Mouse (Mus musculus) hindbrain, embryonic 14.5 days (tissue): ENCODE results near the gene Birc5. TPM values are rescaled to one million over a fixed set of nuclear protein-coding genes. Genes with fewer than 3 reads are reported as not detected.

ENCODE experiments used
- ATAC-seq: fragments of 200-750 bp; cut with Nextera tagmentation; 2 replicates; pipeline ENCODE4 v1.8.0; 2017; ENCODE audit warnings: moderate number of reproducible peaks, mild to moderate bottlenecking, moderate TSS enrichment, moderate library complexity; ENCODE audit not compliant: low FRiP score
- DNase-seq: peaks from one replicate; pipeline ENCODE4 v3.0.0-alpha.2; 2015; ENCODE audit warnings: low spot score
- H3K27ac ChIP-seq: fragments of 300-500 bp; sonication (generic); 2 replicates; pipeline ENCODE4 v1.5.1; 2014; ENCODE audit warnings: mild to moderate bottlenecking, moderate library complexity
- H3K27me3 ChIP-seq: fragments of 300-500 bp; sonication (generic); 2 replicates; pipeline ENCODE4 v1.6.1; 2014; ENCODE audit warnings: mild to moderate bottlenecking, low read length, mixed read lengths; ENCODE audit not compliant: control insufficient read depth, insufficient read depth
- H3K36me3 ChIP-seq: fragments of 300-500 bp; sonication (generic); replicated peaks from 2 replicates; pipeline ENCODE4 v1.6.1; 2014; ENCODE audit not compliant: control insufficient read depth, insufficient read depth
- H3K4me1 ChIP-seq: fragments of 300-500 bp; sonication (generic); replicated peaks from 2 replicates; pipeline ENCODE4 v1.6.1; 2014; ENCODE audit warnings: antibody characterized with exemption, low read length, mixed read lengths; ENCODE audit not compliant: control insufficient read depth, insufficient read depth
- H3K4me2 ChIP-seq: fragments of 300-500 bp; sonication (generic); replicated peaks from 2 replicates; pipeline ENCODE4 v1.6.1; 2014; ENCODE audit warnings: mild to moderate bottlenecking, moderate library complexity
- H3K4me3 ChIP-seq: fragments of 300-500 bp; sonication (generic); replicated peaks from 2 replicates; pipeline ENCODE4 v1.5.1; 2014; ENCODE audit warnings: mild to moderate bottlenecking, low read length
- H3K9ac ChIP-seq: fragments of 300-500 bp; sonication (generic); 2 replicates; pipeline ENCODE4 v1.6.1; 2014
- H3K9me3 ChIP-seq: fragments of 300-500 bp; sonication (generic); 2 replicates; pipeline ENCODE4 v1.6.1; 2016; ENCODE audit warnings: low read length; ENCODE audit not compliant: control insufficient read depth
- WGBS: fragments of 180-500 bp; shearing (Covaris S2); extraction: QIAGEN DNeasy Blood & Tissue Kit; methylation state at CpG from one replicate; pipeline ENCODE4 v1.1.7; 2014; 5-methylcytosine and 5-hydroxymethylcytosine counted together
- polyA plus RNA-seq: library from polyadenylated mRNA; unstranded; fragments of >200 nt; fragmentation: Nextera tagmentation; extraction: Ambion mirVana; gene quantifications from 2 replicates; pipeline ENCODE4 v1.2.1, GENCODE M21; 2014

Birc5 gene
- polyA plus RNA-seq, 1 experiment from 2014 or later, result 35.5 TPM

DNA sequence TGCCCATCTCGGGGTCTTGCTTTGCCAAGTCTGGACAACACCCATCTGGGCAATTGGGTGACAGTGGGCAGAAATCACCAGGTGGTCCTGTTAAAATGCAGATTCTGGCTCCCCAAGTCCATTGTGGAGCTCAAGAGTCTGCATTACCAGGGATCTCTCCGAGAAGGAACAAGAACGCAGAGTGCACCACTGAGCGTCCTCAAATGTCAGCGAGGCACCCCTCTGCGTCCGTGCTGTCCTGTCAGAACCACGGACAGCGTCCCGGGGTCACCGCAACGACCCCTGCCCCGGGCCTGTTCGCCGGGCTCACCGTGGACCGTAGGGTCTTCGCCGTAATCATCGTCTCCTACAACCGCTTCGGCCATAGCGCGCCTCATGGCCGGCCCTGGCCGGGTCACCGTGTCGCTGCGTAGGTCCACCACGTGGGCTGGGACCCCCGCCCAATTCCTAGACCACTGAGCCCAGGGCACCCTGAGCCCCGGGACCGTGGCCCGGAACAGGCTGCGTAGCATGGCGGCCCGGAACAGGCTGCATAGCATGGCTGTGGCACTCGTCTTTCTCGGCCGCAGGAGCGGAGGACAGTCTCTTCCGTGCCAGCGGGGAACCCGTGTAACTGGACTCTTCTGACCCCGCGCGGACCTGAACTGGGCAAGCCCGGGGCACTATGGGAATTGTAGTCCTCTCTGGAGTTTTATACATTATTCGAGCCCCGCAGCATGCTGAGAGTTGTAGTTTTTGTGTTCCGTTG, 24.0 kb downstream of the Birc5 start, which contains the start of gene Tha1:
TSS of gene Tha1 (minus strand) at position 621 of the 748 bp plus-strand sequence.
- DNase-seq (peak; percentile 76), ATAC-seq (peak; percentile 72)
- Histone ChIP-seq H3K4me3 (peak within 1 kb of the TSS; percentile 68), H3K4me2 (peak within 1 kb of the TSS; percentile 96), H3K9ac (peak within 1 kb of the TSS; percentile 69), H3K27ac (no peak within 1 kb of the TSS), H3K9me3 (no peaks in the 10 kb centered on the region), H3K27me3 (no peaks in the 10 kb centered on the region), H3K4me1 (peaks cover 14% of the 10 kb centered on the region), H3K36me3 (no peaks in the 10 kb centered on the region)
- 2% methylated on average over 51 of the region's 51 CpGs for WGBS

DNA sequence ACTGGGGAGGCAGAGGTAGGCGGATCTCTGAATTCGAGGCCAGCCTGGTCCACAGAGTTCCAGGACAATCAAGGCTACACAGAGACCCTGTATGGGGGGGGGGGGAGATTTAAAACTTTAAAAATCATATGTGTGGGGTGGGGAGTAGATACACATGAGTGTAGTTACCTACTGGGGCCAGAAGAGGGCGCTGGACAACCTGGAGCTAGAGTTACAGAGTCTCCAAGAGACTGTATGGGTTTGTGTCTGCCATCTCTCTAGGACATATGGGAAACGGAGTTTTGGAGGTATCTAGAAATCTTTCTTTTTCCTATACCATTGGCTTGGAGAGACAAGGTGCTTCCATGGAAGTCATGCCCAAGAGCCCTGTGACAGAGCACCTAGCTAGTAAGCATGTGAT, 25.4 kb downstream of the Birc5 start:
- Histone ChIP-seq H3K9me3 (no peaks in the 10 kb centered on the region), H3K9ac (no peak overlapping the region), H3K4me2 (no peak overlapping the region), H3K4me3 (no peak overlapping the region), H3K27ac (no peak overlapping the region), H3K4me1 (peaks cover 27% of the 10 kb centered on the region), H3K36me3 (no peaks in the 10 kb centered on the region), H3K27me3 (no peaks in the 10 kb centered on the region)
- DNase-seq (no peak), ATAC-seq (no peak)
- WGBS, result 58% methylated on average over 4 of the region's 4 CpGs

DNA sequence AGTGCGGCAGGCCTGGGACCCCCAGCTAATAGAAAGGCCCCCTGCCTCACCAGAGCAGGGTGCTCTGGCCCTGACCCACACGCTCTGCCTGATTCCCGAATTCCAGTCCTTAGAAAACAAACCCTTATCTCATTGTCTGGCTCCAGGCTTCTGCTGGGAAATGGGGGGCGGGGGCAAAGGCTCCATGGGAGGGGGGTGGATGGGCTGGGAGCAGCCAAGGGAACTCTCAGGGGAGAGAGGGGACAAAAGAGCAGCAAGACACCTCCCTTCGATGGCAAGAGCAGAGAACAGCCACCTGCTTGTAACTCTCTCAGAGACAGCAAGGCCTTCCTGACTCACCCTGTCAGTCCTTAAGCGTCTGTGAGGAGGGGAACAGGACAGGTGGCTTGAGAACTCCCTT, 26.6 kb downstream of the Birc5 start:
- no peak for ATAC-seq
- Histone ChIP-seq H3K9ac (no peak overlapping the region), H3K4me2 (no peak overlapping the region), H3K4me1 (peaks cover 27% of the 10 kb centered on the region), H3K4me3 (no peak overlapping the region), H3K36me3 (no peaks in the 10 kb centered on the region), H3K9me3 (no peaks in the 10 kb centered on the region), H3K27me3 (no peaks in the 10 kb centered on the region), H3K27ac (no peak overlapping the region)
- no peak for DNase-seq
- WGBS, result 21% methylated on average over 6 of the region's 6 CpGs

DNA sequence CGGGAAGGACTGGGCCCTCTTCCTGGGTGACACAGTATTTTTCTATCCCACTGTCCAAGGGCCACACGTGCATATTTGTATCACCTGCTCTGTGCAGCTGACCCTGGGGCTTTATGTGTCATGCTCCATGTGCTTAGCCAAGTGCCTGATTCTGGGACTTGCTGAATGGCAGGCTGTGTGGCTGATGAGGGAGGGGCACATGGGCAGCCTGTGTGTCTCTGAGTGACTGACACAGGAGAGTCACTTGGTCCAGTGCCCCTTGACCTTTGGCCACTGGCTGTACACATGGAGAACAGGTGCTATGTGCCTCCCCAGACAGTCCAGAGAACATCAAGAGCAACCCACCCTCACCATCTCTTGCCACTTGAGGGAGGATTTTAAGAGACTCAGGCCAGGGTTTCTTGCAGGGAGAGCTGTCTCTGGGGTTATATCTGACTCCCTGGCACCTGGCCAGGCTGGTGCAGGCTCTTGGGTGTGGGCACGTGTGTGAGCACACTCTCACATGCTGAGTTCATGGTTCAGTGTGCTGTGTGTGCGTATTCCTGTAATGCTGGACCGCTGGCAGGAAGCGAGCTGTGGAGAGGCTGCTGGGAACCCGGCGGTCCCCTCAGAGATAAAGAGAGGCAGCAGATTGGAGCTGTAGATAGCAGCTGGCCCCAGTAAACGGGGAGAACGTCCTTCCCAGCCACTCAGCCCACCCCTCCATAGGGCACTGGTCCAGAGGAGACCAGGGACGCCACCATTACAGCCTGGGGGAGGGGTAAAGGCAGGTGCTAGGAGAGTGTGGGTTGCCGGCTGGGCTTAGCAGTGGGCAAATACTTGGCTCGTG, 29.1 kb downstream of the Birc5 start:
- DNase-seq (peak; percentile 54), ATAC-seq (peak; percentile 75)
- no peaks in the 10 kb centered on the region for H3K27me3 ChIP-seq
- H3K9me3 ChIP-seq, result no peaks in the 10 kb centered on the region
- H3K36me3 ChIP-seq, result no peaks in the 10 kb centered on the region
- no peak overlapping the region for H3K4me3 ChIP-seq
- peak overlapping the region; percentile 23 for H3K4me2 ChIP-seq
- peaks cover 27% of the 10 kb centered on the region for H3K4me1 ChIP-seq
- peak overlapping the region; percentile 69 for H3K27ac ChIP-seq
- H3K9ac ChIP-seq, result 0 out of 2 replicates have a peak overlapping the region, but pooled peaks have one; percentile 2
- 27% methylated on average over 13 of the region's 13 CpGs for WGBS

DNA sequence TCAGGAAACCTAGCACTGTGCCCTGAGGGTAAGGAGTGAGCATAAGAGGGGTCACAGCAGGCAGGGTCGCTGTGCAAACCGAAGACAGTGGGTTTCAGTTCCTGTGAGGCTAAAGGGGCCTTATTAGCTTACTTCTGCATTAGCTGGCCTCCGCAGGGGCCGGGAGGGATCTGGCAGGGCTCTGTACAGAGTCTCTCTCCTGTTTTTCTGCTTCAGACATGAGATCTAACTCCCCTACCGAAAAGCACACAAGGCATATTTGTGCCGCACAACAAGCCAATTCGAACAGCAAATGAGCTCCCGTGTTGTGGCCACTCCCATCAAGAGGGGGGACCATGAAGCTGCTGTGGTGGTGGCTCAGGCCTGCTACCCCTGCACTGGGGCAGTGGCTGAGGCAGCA, 29.8 kb downstream of the Birc5 start:
- H3K4me3 ChIP-seq, result no peak overlapping the region
- no peaks in the 10 kb centered on the region for H3K9me3 ChIP-seq
- H3K4me1 ChIP-seq, result peaks cover 23% of the 10 kb centered on the region
- DNase-seq, result no peak
- H3K4me2 ChIP-seq, result peak overlapping the region; percentile 23; the same call in 1 of the 2 replicates
- no peak overlapping the region for H3K9ac ChIP-seq
- no peaks in the 10 kb centered on the region for H3K36me3 ChIP-seq
- H3K27me3 ChIP-seq, result no peaks in the 10 kb centered on the region
- peak overlapping the region; percentile 69 for H3K27ac ChIP-seq
- 20% methylated on average over 8 of the region's 8 CpGs for WGBS
- no peak for ATAC-seq

DNA sequence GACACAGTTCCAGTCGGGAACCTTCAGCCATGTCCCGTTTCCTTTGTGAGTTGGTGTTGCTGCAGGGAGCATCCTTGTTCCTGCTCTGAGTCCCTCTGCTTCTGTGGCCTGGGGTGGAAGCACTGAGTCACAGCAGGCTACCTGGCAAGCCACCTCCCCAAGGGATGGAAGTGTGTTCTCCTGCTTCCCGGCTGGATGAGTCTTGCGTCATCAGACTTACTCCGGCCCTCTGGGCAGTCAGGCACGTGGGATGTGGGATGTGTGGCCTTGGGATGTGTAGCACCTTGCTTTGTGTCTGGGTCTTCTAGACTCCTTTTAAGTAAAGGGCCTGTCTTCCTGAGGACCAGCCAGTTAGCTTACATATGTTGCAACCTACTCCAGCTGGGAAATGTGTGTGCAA, 30.6 kb downstream of the Birc5 start:
- no peaks in the 10 kb centered on the region for H3K27me3 ChIP-seq
- no peak overlapping the region for H3K4me2 ChIP-seq
- H3K4me1 ChIP-seq, result peaks cover 23% of the 10 kb centered on the region
- H3K9ac ChIP-seq, result no peak overlapping the region
- DNase-seq, result no peak
- H3K4me3 ChIP-seq, result no peak overlapping the region
- 79% methylated on average over 6 of the region's 6 CpGs for WGBS
- no peak for ATAC-seq
- H3K9me3 ChIP-seq, result no peaks in the 10 kb centered on the region
- no peak overlapping the region for H3K27ac ChIP-seq
- H3K36me3 ChIP-seq, result no peaks in the 10 kb centered on the region

DNA sequence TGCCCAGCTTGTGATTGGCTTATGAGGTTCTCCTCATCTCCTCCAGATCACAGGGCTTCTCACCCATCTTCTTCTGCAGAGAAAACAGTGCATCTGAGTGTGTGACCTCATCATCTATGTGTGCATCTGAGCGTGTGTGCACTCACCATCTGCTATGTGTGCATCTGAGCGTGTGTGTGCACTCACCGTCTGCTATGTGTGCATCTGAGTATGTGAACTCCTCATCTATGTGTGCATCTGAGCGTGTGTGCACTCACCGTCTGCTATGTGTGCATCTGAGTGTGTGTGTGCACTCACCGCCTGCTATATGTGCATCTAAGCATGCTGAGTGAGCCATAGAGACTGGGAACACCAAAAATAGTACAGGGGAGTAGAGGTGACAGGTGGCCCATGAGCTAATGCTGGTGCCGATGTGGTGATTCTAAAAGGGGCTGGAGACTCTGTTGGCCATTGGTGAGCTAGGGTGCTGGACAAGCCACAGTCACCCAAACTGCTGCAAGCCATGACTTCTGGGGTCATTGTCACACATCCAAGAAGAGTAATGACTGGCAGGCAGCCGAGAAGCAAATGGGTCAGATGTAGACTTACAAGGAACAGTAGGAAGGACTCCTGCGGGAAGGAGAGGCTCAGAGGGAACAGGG, 31.4 kb downstream of the Birc5 start:
- ATAC-seq (no peak), DNase-seq (no peak)
- 90% methylated on average over 9 of the region's 9 CpGs for WGBS
- Histone ChIP-seq H3K4me2 (no peak overlapping the region), H3K9ac (no peak overlapping the region), H3K36me3 (no peaks in the 10 kb centered on the region), H3K27me3 (no peaks in the 10 kb centered on the region), H3K9me3 (no peaks in the 10 kb centered on the region), H3K4me3 (no peak overlapping the region), H3K27ac (no peak overlapping the region), H3K4me1 (peaks cover 23% of the 10 kb centered on the region)

DNA sequence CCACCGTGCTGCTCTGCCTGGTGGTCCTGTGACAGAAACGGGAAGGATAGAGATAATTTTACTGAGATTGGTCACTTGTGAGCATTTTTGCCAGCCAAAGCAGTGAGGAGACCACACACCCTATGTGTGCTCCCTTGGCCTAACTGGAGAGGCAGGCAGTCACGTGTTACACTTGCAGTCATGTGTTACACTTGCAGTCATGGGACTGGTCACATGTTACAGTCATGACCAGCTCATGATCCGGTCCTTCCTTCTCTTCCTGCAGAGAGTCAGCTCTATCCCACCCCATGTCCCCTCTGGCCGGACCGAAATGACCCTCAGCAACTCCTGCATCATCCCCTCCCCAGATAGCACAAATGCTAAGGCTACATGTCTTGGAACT, 31.9 kb downstream of the Birc5 start:
- Histone ChIP-seq H3K9ac (no peak overlapping the region), H3K27me3 (peaks cover 3% of the 10 kb centered on the region; the same call in 1 of the 2 replicates), H3K36me3 (no peaks in the 10 kb centered on the region), H3K4me3 (no peak overlapping the region), H3K4me2 (no peak overlapping the region), H3K4me1 (peaks cover 23% of the 10 kb centered on the region), H3K9me3 (no peaks in the 10 kb centered on the region), H3K27ac (no peak overlapping the region)
- DNase-seq (no peak), ATAC-seq (no peak)
- 86% methylated on average over 6 of the region's 6 CpGs for WGBS

DNA sequence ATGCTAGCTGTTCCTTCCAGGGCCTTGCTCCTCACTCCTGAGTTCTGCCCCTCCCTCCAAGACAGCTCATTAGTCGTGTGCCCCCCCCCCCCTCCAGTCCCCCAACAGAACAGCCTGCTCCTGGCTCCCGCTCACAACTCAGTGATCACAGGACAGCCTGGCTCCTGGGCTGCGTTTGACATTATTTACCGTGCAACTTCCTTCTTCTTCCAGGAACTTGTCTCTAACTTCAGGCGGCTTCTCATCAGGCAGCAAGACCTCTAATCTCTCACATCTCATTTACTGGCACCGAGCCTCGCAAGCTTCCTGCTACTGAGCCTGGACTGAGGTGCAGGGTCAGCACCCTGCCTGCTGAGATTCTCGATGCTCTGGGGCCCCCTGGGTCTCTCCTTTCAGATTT, 32.7 kb downstream of the Birc5 start:
- no peak overlapping the region for H3K27ac ChIP-seq
- H3K4me3 ChIP-seq, result no peak overlapping the region
- ATAC-seq, result no peak

More for the DNA sequence above, 32.7 kb downstream of the Birc5 start:
- Histone ChIP-seq H3K9me3 (no peaks in the 10 kb centered on the region), H3K36me3 (no peaks in the 10 kb centered on the region), H3K4me1 (peaks cover 23% of the 10 kb centered on the region), H3K27me3 (peaks cover 4% of the 10 kb centered on the region; the same call in 1 of the 2 replicates), H3K4me2 (no peak overlapping the region), H3K9ac (no peak overlapping the region)
- no peak for DNase-seq
- 20% methylated on average over 8 of the region's 8 CpGs for WGBS
